Mouse (Mus musculus) 416B (cell line): ENCODE results near the gene Gbp5.

ENCODE experiments used
- DNase-seq: peaks from one replicate; pipeline ENCODE4 v3.0.0; 2011; ENCODE audit warnings: low read depth

The Gbp5 gene

DNA sequence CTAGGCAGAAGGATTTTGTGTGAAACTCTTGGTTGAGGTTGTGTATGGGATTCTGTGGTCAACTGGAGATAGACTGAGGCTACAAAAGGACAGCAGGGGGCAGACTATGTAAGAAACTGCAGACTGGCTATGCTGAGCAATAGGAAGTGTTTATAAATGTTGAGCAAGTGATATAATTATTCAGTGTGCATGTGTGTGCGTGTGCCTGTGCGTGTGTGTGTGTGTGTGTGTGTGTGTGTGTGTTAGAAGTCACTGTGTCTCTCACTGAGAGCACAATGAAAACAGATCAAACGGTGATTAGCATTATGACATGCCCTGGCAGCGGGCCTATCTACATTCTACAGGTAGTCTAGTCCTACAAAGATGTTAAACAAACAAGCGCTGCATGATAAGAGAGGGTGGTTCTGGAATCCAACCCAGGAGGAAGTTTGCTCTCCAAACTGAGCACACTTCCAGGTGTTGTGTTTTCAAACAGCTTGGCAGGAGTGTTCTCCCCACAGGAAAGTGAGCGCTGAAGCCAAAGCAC lies at the start of gene Gbp5:
Gene Gbp5, plus strand, starts transcription at position 443 of the 526 bp plus-strand sequence.
- DNase-seq, result peak; percentile 81

- DNase-seq, result no peak
These were observed 39.6 kb upstream of the Gbp5 start for GRCm38 (mm10) chr3:142454198-142454597.

DNA sequence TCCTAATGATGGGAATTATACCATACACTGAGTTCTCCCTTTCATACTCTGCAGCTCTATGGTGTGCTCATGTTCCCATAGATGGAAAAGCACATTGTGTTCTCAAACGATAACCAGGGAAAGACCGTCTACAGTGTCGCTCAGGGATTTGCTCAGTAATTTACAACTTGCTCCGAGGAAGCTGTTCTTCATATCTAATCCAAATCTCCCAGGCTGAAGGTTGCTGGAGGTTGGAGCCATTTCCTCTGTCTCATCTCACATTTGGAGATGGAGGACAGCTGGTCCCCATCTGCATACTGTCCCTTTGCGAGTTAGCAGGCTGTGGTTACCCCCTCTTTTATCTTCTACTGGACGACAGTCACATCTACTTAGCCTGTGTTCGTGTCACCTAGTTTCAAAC lies 34.5 kb upstream of the Gbp5 start:
- DNase-seq, result no peak

DNA sequence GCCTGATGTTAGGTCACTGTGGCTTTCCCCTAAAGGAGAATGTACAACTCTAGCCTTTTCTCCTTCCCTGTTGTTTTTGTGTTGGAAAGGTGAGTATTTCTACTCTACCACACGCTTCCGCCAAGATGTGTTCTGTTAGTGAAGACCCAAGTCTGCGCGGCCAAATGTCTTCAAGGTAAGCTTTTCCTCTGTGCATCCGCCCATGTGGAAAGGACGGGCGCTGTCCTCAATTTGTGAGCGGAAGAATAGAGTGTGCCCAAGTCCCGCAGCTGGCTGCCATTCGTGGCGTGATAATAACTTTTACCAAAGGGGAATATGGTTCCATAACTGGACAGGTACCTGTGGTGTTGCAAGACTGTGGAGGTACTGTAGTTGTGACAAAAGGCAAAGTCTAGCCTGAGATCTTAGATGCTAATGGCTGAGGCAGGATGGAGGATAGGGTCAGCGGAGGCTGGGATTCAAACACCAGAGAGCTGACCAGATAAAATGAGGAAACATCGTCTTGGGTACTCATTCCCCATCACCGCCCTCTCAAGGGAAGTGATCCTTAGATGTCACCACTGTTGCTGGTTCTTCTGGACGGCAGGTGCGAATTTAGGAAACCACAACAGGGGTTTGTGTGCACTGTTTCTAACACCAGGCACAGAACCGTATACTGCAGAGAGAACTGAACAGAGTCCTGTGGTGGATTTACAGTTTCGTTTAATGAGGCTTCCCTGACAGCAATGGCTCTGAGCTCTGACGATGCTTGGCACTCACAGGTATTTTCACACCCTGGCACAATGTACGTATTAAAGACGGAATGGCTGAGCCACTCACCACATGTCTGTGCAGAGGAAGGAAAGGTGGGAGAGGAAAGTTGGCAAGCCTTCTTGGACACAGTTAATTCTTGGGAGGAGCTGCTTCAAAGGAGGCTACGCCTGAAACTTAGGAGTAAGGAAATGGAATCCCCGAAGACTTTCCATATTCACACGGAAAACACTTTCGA lies 30.7 kb upstream of the Gbp5 start:
- no peak for DNase-seq

GRCm38 (mm10) chr3:142474349-142474983 lies 19.3 kb upstream of the Gbp5 start:
- DNase-seq, result peak; percentile 66

DNA sequence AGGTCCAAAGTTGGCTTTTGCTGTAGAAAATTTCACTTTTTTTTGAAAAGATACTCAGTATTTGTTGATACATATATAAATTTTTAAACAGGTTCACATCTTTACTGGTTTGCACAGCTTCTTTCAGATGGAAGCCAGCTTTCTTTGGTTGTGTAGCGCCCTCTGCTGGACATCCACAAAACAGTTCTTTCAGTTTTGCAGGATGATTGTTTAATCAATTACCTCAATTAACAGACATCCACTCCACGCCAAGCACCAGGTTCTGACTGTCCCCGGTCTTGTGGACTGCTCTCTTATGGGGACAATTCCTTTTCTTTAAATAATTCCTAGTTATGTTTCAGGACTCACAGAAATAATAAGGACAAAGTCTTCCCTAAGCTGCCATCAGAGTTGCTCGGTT lies 17.9 kb upstream of the Gbp5 start:
- DNase-seq, result peak; percentile 67

DNA sequence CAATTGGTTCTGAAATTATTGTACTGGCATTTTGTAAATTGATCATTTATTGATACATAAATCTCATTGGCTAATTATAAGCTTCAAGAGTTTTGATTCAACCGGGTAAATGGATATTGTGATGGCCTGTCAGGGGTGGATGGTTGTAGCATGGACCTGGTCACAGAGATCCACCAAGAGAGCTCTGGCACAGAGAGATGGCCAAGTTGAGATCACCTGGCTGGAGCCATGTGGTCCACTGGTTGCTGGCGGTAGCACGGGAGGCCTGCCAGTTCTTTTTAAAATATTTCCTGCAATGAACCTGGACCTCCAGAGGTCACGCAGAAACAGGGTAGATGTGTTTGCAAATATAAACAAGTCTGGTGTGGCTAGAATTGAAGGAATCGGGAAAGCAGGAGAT lies 15.9 kb upstream of the Gbp5 start:
- DNase-seq, result no peak

DNA sequence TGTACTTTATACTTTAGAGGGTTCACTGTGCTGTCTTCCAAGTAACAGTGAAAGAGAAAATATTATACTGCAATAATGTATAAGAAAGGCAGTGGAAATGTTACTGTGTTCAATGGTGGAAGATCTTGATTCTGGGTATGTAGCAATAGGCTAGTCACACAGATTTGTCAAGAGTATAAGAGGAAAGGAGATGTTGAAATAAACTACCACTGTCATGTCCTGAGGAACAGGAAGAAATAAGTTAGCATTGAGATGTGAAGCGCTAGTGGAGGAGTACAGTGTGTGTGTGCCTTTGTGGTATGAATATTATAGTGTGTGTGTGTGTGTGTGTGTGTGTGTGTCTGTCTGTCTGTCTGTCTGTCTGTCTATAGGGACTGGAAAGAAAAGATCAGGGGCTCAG lies 15.4 kb upstream of the Gbp5 start:
- peak; percentile 81 for DNase-seq

GRCm38 (mm10) chr3:142490465-142490864 lies 3.3 kb upstream of the Gbp5 start:
- peak; percentile 84 for DNase-seq

- DNase-seq, result no peak
These were observed 1.4 kb downstream of the Gbp5 start for GRCm38 (mm10) chr3:142495146-142495655.

DNA sequence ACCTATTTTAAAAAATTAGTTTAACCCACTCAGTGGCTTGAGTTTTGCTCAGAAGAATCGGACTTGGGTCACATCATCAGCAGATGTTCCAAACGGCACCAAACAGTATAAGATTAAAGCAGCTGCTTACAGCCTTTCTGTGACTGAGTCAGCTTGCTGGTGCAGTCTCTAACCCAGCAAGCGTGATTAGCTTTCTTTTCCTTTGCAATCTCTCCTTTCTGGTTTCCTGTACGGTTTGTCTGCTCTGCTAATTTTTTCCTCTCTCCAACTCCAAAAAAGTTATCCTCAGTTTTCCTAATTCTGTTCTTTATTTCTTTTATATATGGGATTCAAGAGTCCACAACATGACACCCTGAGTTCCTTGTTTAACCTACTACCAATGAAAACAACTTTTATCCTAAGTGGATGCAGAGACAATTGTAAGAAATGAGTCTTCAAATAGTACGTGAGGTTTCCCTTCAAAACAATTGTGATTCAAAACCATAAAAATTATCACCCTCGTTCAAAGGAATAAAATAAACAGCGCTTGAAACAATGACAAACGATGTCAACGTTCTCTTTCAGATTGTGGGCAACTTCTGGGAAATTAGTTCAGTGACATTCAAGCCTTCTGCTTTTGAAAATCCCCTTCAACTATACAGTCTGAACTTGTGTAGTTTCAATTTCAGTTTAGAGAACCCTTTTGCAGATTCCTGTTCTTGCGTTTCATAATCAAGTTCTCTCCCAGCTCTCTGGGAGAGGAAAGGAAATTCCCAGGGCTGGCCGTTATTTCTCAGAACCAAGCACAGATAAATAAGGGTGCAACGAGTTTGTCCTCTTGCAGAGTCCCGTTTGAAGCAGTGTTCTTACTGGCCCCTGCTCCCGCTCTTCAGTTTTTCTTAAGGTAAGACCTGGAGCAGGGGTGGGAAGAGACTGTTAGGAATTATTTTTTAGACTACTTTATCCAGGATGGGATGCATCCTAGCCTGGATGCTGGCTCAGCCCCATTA lies 2.6 kb downstream of the Gbp5 start:
- peak; percentile 23 for DNase-seq

GRCm38 (mm10) chr3:142497123-142497841 lies 3.5 kb downstream of the Gbp5 start:
- no peak for DNase-seq

- peak; percentile 29 for DNase-seq
These were observed 5.2 kb downstream of the Gbp5 start for GRCm38 (mm10) chr3:142498941-142499340.

- DNase-seq, result no peak
These were observed 34.3 kb downstream of the Gbp5 start for GRCm38 (mm10) chr3:142528116-142528515.

DNA sequence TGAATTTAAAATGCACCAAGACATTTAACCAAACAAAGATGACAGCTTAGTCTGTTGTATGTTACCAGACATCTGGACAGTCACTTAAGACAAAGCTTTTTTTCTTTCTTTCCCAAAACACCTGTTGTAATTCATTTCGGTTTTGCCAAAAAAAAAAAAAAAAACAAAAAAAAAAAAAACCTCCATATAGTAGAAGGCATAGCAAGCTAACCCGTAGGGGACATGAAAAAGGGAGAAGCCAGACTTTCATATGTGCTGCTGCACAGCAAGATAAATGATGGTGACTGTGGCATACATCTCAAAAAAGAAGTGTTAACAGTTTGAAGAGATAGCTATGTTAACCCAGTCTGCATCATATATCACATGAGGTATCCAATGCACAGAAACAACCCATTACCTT lies 35.8 kb downstream of the Gbp5 start:
- no peak for DNase-seq

GRCm38 (mm10) chr3:142530087-142530953 lies 36.5 kb downstream of the Gbp5 start, which contains the start of gene Gbp7:
TSS of gene Gbp7 (plus strand) at chr3:142530342.
- DNase-seq, result peak; percentile 68

GRCm38 (mm10) chr3:142531595-142531994 lies 37.8 kb downstream of the Gbp5 start:
- DNase-seq, result no peak

- DNase-seq, result no peak
These were observed 39.4 kb downstream of the Gbp5 start for GRCm38 (mm10) chr3:142533185-142533584.

- DNase-seq, result no peak
These were observed 41.9 kb downstream of the Gbp5 start for GRCm38 (mm10) chr3:142535667-142536066.

GRCm38 (mm10) chr3:142541391-142541790 lies 47.6 kb downstream of the Gbp5 start:
- no peak for DNase-seq
